Mouse (Mus musculus) hindbrain, embryonic 12.5 days (tissue): ENCODE measurements around the gene Aim2. TPM values are rescaled to one million over a fixed set of nuclear protein-coding genes. Genes with fewer than 3 reads are reported as not detected.

Experiments
- ATAC-seq: fragments of 200-750 bp; cut with Nextera tagmentation; 2 replicates; pipeline ENCODE4 v1.8.0; 2017; ENCODE audit warnings: moderate TSS enrichment; ENCODE audit not compliant: low FRiP score
- H3K27ac ChIP-seq: fragments of 300-500 bp; sonication (generic); 2 replicates; pipeline ENCODE4 v1.5.1; 2016; ENCODE audit warnings: mild to moderate bottlenecking
- H3K27me3 ChIP-seq: fragments of 300-500 bp; sonication (generic); 2 replicates; pipeline ENCODE4 v1.6.1; 2016; ENCODE audit warnings: mild to moderate bottlenecking
- H3K36me3 ChIP-seq: fragments of 300-500 bp; sonication (generic); 2 replicates; pipeline ENCODE4 v1.6.1; 2016; ENCODE audit warnings: mild to moderate bottlenecking
- H3K4me1 ChIP-seq: fragments of 300-500 bp; sonication (generic); 2 replicates; pipeline ENCODE4 v1.6.1; 2016
- H3K4me2 ChIP-seq: fragments of 300-500 bp; sonication (generic); replicated peaks from 2 replicates; pipeline ENCODE4 v1.6.1; 2016; ENCODE audit warnings: mild to moderate bottlenecking
- H3K4me3 ChIP-seq: fragments of 300-500 bp; sonication (generic); 2 replicates; pipeline ENCODE4 v1.5.1; 2016; ENCODE audit warnings: mild to moderate bottlenecking
- H3K9ac ChIP-seq: fragments of 300-500 bp; sonication (generic); 2 replicates; pipeline ENCODE4 v1.6.1; 2016; ENCODE audit warnings: mild to moderate bottlenecking, moderate library complexity
- H3K9me3 ChIP-seq: fragments of 300-500 bp; sonication (generic); replicated peaks from 2 replicates; pipeline ENCODE4 v1.6.1; 2016; ENCODE audit warnings: mild to moderate bottlenecking
- WGBS: fragments of 180-500 bp; shearing (Covaris S2); methylation state at CpG from one replicate; pipeline ENCODE4 v1.1.7; 2016; 5-methylcytosine and 5-hydroxymethylcytosine counted together
- polyA plus RNA-seq: library from polyadenylated mRNA; unstranded; fragments of >200 nt; fragmentation: Nextera tagmentation; extraction: Ambion mirVana; gene quantifications from 2 replicates; pipeline ENCODE4 v1.2.1, GENCODE M21; 2016

Aim2 gene
- polyA plus RNA-seq, 1 experiment from 2014 or later: 3.9 TPM

DNA sequence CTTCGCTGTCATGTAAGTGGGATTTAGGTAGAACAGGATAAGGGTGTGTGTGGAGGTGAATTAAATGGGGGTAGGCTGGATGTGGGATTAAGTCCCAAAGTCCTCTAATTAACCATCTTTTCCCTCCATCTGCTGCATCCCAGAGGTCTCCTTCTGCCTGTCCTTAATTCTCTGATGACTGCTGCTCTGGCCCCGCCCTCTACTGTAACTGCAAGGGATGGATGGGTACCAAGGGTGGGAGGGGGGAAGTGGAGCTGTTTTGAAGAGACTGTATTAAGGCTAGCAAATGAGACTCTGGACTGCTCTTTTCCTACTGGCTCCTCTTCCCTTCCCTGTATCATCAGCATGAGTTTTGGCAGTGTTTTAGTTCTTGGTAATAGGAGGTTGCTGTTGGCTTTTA, 18.9 kb downstream of the Aim2 start:
- H3K27ac ChIP-seq: no peak overlapping the region
- H3K4me1 ChIP-seq: peaks cover 15% of the 10 kb centered on the region
- no peak overlapping the region for H3K4me3 ChIP-seq
- H3K4me2 ChIP-seq: no peak overlapping the region
- no peaks in the 10 kb centered on the region for H3K9me3 ChIP-seq
- WGBS: 74% methylated on average over 2 of the region's 2 CpGs
- no peaks in the 10 kb centered on the region for H3K27me3 ChIP-seq
- H3K36me3 ChIP-seq: no peaks in the 10 kb centered on the region
- ATAC-seq: no peak
- H3K9ac ChIP-seq: no peak overlapping the region

DNA sequence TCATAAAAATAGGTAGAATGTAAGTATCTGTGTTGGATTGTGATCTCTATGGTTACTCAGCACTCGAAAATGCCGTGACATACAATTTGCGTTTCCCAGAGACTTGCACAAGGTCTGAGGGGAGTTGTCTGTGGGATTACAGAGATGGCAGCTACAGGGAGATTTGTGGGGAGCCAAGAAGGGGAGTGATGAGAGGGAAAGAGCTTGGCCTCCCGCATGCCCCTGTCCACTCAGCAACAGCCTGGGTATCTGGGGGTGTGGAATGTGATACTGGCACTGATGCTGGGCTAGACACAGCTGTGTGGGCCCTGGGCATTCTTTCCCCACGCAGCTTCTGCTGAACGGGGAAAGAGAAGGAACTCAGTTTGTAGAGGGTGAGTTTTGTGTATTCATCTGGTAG, 19.8 kb downstream of the Aim2 start:
- Histone ChIP-seq H3K4me3 (no peak overlapping the region), H3K9ac (no peak overlapping the region), H3K36me3 (no peaks in the 10 kb centered on the region), H3K27me3 (no peaks in the 10 kb centered on the region), H3K4me2 (no peak overlapping the region), H3K9me3 (no peaks in the 10 kb centered on the region), H3K4me1 (peaks cover 13% of the 10 kb centered on the region), H3K27ac (no peak overlapping the region)
- 78% methylated on average over 6 of the region's 6 CpGs for WGBS
- no peak for ATAC-seq

DNA sequence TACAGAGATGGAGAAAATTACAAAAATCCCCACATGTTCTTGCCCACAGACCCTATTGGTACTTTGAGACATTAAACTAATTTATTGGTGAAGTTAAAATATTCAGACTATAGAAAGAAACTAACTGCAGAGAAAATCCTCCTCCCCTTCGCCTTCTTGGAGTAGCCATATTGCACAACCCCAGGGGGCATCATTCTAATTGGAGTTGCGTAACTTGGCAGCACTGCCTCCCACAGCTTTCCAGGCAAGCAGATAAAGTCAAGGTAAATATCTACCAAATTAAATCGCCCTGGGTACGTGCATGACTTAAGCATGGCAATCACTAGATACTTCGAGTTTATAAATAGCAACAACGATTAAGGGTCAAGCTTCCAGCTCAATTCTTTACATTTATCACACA, 20.9 kb downstream of the Aim2 start:
- no peak overlapping the region for H3K4me3 ChIP-seq
- no peak overlapping the region for H3K4me2 ChIP-seq
- 84% methylated on average over 6 of the region's 6 CpGs for WGBS
- H3K27ac ChIP-seq: no peak overlapping the region
- H3K4me1 ChIP-seq: peaks cover 4% of the 10 kb centered on the region; the same call in 1 of the 2 replicates
- H3K9me3 ChIP-seq: no peaks in the 10 kb centered on the region
- H3K36me3 ChIP-seq: no peaks in the 10 kb centered on the region
- no peak overlapping the region for H3K9ac ChIP-seq
- no peaks in the 10 kb centered on the region for H3K27me3 ChIP-seq
- no peak for ATAC-seq

DNA sequence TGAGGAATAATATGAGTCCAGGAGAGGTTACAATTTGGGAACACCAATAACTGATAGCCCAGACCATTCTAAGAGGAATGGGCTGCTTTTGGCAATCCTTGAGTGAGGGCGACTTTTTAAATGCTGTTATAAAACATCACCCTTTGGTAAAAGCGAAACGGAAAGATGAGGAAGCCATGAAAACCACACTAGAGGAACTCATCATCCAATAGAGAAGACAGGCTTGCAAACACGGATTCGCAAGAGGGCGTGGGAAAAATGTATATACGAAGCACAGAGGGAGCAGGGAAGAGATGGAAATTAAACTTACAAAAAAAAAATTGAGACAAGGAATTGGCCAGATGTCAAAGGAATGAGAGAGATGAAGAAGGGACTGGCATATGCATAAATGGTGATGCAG, 23.3 kb downstream of the Aim2 start:
- no peak overlapping the region for H3K4me3 ChIP-seq
- no peaks in the 10 kb centered on the region for H3K36me3 ChIP-seq
- H3K27me3 ChIP-seq: no peaks in the 10 kb centered on the region
- 91% methylated on average over 7 of the region's 7 CpGs for WGBS
- no peak overlapping the region for H3K9ac ChIP-seq
- ATAC-seq: no peak
- H3K4me2 ChIP-seq: no peak overlapping the region
- no peaks in the 10 kb centered on the region for H3K4me1 ChIP-seq
- no peaks in the 10 kb centered on the region for H3K9me3 ChIP-seq
- H3K27ac ChIP-seq: no peak overlapping the region

DNA sequence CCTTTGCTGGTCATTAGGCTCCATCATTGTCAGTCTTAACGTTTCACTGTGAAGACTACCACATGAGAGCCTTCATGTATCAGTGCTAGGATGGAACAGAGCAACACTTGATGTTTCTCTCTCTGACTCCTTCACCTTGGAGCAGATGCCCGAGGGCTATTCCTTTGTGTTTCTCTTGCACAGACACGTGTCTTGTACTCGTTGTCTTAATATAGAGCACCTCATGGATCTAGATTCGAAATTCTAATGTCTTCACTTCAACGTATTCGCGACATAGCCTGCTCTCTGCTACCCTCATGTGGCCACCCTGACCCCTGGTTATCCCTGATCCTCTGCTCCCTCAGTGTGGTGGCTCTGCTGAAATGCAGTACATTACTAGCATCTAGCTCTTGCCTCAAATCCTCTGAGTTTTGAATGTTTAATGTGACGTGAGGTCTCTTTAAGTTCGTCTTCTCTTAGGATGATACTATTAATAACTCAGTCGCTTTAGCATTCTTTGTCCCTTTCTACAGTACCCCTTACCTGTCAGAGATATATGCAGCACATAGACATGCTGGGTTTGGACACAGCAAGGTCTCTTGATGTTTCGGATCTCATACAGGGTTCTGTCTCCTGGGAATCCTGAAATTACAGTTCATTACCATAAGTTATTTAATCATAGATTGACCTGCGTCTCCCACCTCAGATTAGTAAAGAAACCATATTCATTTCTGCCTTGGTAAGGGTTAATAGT, 26.9 kb downstream of the Aim2 start:
- 32% methylated on average over 13 of the region's 13 CpGs for WGBS
- ATAC-seq: peak; percentile 83

DNA sequence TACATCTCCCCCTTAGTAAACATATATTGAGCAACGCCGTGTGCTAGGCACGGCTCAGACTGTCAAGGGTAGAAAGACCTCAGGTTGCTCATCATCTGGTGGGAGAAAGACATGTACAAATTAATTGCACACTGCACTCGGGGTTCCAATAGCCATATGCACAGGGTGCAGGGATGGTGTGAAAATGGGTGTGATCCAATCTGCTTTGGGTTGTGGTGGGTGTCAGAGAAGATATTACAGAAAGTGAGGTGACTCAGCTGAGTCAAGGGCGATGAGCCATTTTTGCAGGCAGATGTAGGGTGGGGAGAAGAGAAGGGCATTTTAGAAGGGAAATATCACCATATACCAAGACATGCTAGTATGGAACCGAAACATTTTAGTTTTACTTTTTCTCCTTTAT, 30.8 kb downstream of the Aim2 start:
- Histone ChIP-seq H3K4me2 (no peak overlapping the region), H3K27ac (no peak overlapping the region), H3K4me3 (no peak overlapping the region), H3K36me3 (no peaks in the 10 kb centered on the region), H3K9ac (no peak overlapping the region), H3K9me3 (no peaks in the 10 kb centered on the region), H3K4me1 (no peaks in the 10 kb centered on the region), H3K27me3 (no peaks in the 10 kb centered on the region)
- ATAC-seq: no peak
- 89% methylated on average over 6 of the region's 6 CpGs for WGBS

More for the DNA sequence above, 26.9 kb downstream of the Aim2 start:
- Histone ChIP-seq H3K27me3 (no peaks in the 10 kb centered on the region), H3K36me3 (no peaks in the 10 kb centered on the region), H3K4me2 (peak overlapping the region; percentile 26; the same call in 1 of the 2 replicates), H3K4me3 (no peak overlapping the region), H3K9ac (no peak overlapping the region), H3K9me3 (no peaks in the 10 kb centered on the region), H3K27ac (no peak overlapping the region), H3K4me1 (no peaks in the 10 kb centered on the region)

DNA sequence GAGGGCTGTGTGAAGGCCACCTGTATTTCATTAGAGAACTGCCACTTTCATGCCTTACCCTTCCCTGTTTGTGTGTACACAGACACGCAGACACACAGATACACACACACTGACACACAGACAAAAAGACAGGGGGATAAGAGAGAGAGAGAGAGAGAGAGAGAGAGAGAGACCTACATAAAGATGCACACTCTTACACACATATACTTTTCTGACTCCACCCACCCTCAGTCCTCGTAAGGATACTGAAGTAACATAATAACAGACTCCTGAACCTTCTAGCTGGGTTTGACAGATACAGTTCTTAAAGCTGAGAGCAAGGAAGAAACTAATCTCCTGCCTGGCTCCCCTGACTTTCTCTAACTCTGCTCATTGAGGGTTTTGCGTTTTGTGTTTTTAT, 38.8 kb downstream of the Aim2 start:
- H3K9ac ChIP-seq: peak overlapping the region; percentile 55; the same call in 1 of the 2 replicates
- peak overlapping the region; percentile 46 for H3K4me2 ChIP-seq
- peak; percentile 53 for ATAC-seq
- peaks cover 10% of the 10 kb centered on the region for H3K4me1 ChIP-seq
- WGBS: 6% methylated on average over 3 of the region's 3 CpGs
- no peaks in the 10 kb centered on the region for H3K9me3 ChIP-seq
- H3K36me3 ChIP-seq: no peaks in the 10 kb centered on the region
- H3K27me3 ChIP-seq: no peaks in the 10 kb centered on the region
- peak overlapping the region; percentile 28 for H3K4me3 ChIP-seq
- H3K27ac ChIP-seq: peak overlapping the region; percentile 85

DNA sequence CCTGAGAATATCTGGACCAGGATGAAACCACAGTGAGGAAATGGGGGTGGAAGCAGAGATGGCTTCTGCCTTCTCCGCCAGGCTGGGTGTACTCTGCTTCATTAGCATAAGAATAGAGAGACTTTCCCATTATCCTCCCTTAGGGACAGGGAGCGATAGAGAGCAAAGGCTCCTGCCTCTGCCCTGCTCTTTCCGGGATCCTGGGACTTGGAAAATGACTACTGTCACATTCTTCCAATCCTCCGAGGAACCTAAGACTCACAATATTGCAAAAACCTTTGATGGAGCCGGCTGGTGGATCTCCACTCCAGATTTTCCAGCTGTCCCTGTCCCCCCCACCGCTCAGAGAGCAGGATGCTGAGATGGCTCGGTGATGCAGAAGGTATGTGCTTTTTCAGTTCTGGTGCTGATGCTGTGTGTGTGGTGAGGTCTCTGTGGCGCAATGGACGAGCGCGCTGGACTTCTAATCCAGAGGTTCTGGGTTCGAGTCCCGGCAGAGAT, 39.3 kb downstream of the Aim2 start:
- Histone ChIP-seq H3K27me3 (no peaks in the 10 kb centered on the region), H3K4me2 (peak overlapping the region; percentile 46), H3K9ac (peak overlapping the region; percentile 55), H3K36me3 (no peaks in the 10 kb centered on the region), H3K27ac (peak overlapping the region; percentile 85), H3K4me1 (peaks cover 10% of the 10 kb centered on the region), H3K4me3 (peak overlapping the region; percentile 28), H3K9me3 (no peaks in the 10 kb centered on the region)
- ATAC-seq: peak; percentile 96
- 2% methylated on average over 13 of the region's 13 CpGs for WGBS

DNA sequence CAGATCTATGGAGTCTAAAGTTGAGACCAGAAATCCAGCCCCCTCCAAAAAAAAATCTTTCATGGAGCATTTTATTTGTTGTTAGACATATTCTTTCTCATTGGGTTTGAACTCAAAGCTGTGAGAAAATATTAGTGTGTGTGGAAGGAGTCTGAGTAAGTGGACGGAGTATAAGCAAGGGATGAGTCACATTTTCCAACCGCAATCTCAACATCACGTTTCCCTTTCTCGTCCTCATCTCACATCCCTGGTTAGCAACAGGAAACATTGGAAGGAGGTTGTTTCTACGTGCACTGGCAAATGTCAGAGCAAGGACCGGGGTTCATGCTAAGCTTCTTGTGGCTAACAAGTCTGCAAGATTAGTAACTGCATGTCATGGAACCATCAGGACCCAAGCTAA, 41.1 kb downstream of the Aim2 start:
- no peak for ATAC-seq
- Histone ChIP-seq H3K27ac (no peak overlapping the region), H3K36me3 (no peaks in the 10 kb centered on the region)

DNA sequence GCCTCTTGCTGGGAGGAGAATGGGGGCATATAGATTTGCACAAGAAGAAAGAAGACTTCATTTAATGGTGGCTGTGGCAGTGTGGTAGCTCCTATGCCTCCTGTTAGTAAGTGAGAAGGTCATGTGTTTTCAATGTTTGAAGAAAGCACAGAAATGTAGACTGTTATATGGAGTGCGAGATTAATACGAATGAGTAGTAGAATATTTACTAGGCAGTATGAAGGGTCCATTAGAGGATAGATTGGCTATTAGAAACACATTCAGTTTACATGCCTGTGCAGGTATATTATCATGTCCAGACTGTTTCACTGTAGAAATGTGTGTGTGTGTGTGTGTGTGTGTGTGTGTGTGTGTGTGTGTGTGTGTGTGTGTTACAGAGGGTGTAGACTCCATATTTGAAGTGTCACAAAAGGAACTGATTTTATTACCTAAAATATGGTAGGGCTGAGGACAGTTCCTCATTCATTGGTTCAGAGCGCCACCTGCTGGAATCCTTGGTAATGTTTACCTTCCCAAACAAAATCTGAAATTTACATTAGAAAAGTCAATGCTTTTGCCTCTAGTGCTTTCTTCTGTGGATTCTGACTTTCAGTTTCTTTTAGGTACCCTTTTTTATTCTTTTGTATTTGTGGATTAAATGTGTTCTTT, 47.8 kb downstream of the Aim2 start:
- Histone ChIP-seq H3K9me3 (no peaks in the 10 kb centered on the region), H3K4me1 (no peaks in the 10 kb centered on the region), H3K27me3 (no peaks in the 10 kb centered on the region), H3K36me3 (no peaks in the 10 kb centered on the region), H3K4me3 (no peak overlapping the region), H3K9ac (no peak overlapping the region), H3K4me2 (no peak overlapping the region), H3K27ac (no peak overlapping the region)
- ATAC-seq: peak; percentile 68
- 38% methylated on average over 3 of the region's 3 CpGs for WGBS

More for the DNA sequence above, 41.1 kb downstream of the Aim2 start:
- no peaks in the 10 kb centered on the region for H3K9me3 ChIP-seq
- H3K9ac ChIP-seq: no peak overlapping the region
- no peak overlapping the region for H3K4me3 ChIP-seq
- H3K4me2 ChIP-seq: no peak overlapping the region
- WGBS: 91% methylated on average over 6 of the region's 6 CpGs
- no peaks in the 10 kb centered on the region for H3K27me3 ChIP-seq
- H3K4me1 ChIP-seq: peaks cover 10% of the 10 kb centered on the region

DNA sequence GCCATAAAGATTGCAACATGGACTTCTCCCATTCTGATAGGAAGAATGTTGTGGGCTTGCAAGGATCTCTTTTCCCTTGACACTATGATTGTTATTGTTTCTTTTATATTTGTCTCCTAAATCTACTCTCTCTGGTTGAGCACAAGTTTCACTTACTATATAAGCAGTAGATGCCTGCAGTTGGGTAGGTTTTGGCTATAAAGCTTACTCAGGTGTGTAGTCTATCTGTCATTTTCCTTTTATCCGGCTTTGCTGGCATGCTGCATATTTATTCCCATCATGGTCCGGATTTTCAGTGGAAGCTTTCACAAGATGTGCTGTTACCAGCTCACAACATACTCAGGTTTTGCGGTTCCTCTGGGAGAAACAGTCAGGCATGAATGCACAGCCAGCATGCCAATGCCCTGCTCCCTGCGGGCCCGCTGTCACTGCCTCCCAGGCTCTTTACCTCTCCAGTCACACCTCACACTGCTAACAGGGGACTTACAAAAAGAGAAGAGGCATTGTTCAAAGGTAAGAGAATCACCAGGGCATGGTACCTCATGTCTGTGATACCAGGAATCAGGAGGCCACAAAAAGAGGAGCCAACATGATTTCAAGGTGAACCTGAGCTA, 54.1 kb downstream of the Aim2 start:
- Histone ChIP-seq H3K27me3 (no peaks in the 10 kb centered on the region), H3K9me3 (no peaks in the 10 kb centered on the region), H3K4me2 (no peak overlapping the region), H3K4me1 (no peaks in the 10 kb centered on the region; the same call in 1 of the 2 replicates), H3K9ac (no peak overlapping the region), H3K36me3 (no peaks in the 10 kb centered on the region), H3K4me3 (no peak overlapping the region), H3K27ac (no peak overlapping the region)
- no peak for ATAC-seq
- WGBS: 79% methylated on average over 5 of the region's 5 CpGs

DNA sequence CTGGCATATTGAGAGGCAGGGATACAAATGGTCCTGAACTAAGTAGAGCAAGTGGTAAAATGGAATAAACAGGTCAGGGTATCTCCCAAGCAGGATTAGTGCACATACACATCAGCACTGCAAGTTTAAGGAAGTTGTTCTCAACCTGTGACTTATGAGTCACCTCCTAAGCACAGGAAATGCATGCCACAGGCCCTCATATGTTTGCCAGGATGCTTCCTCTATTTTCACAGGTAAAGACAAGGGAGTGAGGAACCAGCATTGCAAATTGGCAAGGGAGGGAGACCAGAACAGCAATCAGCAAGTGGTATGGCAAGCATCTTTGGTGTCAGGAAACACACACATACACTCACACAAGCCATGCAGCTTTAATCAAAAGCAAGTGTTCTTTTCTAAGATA, 58.4 kb downstream of the Aim2 start:
- H3K4me1 ChIP-seq: no peaks in the 10 kb centered on the region; the same call in 1 of the 2 replicates
- H3K9ac ChIP-seq: no peak overlapping the region
- H3K9me3 ChIP-seq: no peaks in the 10 kb centered on the region
- no peaks in the 10 kb centered on the region for H3K27me3 ChIP-seq
- ATAC-seq: no peak
- no peak overlapping the region for H3K4me2 ChIP-seq
- no peaks in the 10 kb centered on the region for H3K36me3 ChIP-seq
- no peak overlapping the region for H3K4me3 ChIP-seq
- no peak overlapping the region for H3K27ac ChIP-seq
